22 mouse cellular contexts compared by ENCODE assay signal in genomic region chr2:181577126-181577525, GRCm38 (mm10). TPM values are rescaled to one million over a fixed set of nuclear protein-coding genes. Genes with fewer than 3 reads are reported as not detected.
DNase-seq lines count a peak whose midpoint lies in the region; ATAC-seq and TF ChIP-seq lines count a peak whose summit lies in the region.
"Had no signal": no experiment of that assay in that cellular context is flagged by ENCODE, and none has a peak within 500 bp of the region (broad histone marks: within the 10 kb centered on the region; RNA-seq: fewer than 3 reads in every experiment).

No protein-coding gene starts in this region.

- no peak overlapping the region for H3K9ac ChIP-seq in midbrain, postnatal 0 days (replicated peaks; ENCODE audit: low read length, poor library complexity, severe bottlenecking)
- H3K9ac ChIP-seq in midbrain, embryonic 11.5 days (ENCODE audit: low read length): no peak overlapping the region
- H3K9ac ChIP-seq in liver, embryonic 16.5 days (ENCODE audit: low read depth, low read length): no peak overlapping the region
- H3K9ac ChIP-seq: embryonic facial prominence, embryonic 12.5 days; forebrain, embryonic 12.5 days; limb, embryonic 12.5 days; midbrain, embryonic 13.5 days had no signal

- no peaks in the 10 kb centered on the region for H3K27me3 ChIP-seq in midbrain, postnatal 0 days (ENCODE audit: insufficient read depth, low read length)
- H3K27me3 ChIP-seq in midbrain, embryonic 11.5 days (ENCODE audit: control insufficient read depth, insufficient read depth, low read length): no peaks in the 10 kb centered on the region
- no peaks in the 10 kb centered on the region for H3K27me3 ChIP-seq in liver, embryonic 16.5 days (ENCODE audit: control insufficient read depth, insufficient read depth, low read depth, low read length)
- H3K27me3 ChIP-seq: embryonic facial prominence, embryonic 12.5 days; forebrain, embryonic 12.5 days; heart, embryonic 13.5 days; limb, embryonic 12.5 days; midbrain, embryonic 13.5 days had no signal

- no peaks in the 10 kb centered on the region for H3K9me3 ChIP-seq in midbrain, postnatal 0 days (ENCODE audit: low read length)
- no peaks in the 10 kb centered on the region for H3K9me3 ChIP-seq in midbrain, embryonic 11.5 days (ENCODE audit: control insufficient read depth, low read length)
- H3K9me3 ChIP-seq in liver, embryonic 16.5 days (replicated peaks; ENCODE audit: control insufficient read depth, low read length): no peaks in the 10 kb centered on the region
- H3K9me3 ChIP-seq: embryonic facial prominence, embryonic 12.5 days; forebrain, embryonic 12.5 days; heart, embryonic 13.5 days; limb, embryonic 12.5 days; midbrain, embryonic 13.5 days had no signal

- H3K27ac ChIP-seq in gastrocnemius, adult 2 months: peak overlapping the region; percentile 96
- no peak overlapping the region for H3K27ac ChIP-seq in midbrain, postnatal 0 days (ENCODE audit: low read depth, low read length)
- no peak overlapping the region for H3K27ac ChIP-seq in midbrain, embryonic 11.5 days (ENCODE audit: low read depth, low read length)
- peak overlapping the region; percentile 57 for H3K27ac ChIP-seq in liver, embryonic 16.5 days (ENCODE audit: low read length)
- H3K27ac ChIP-seq: embryonic facial prominence, embryonic 12.5 days; forebrain, embryonic 12.5 days; limb, embryonic 12.5 days; midbrain, embryonic 13.5 days had no signal

- peak overlapping the region; percentile 72 for H3K4me3 ChIP-seq in gastrocnemius, adult 2 months
- no peak overlapping the region for H3K4me3 ChIP-seq in midbrain, postnatal 0 days (ENCODE audit: low read depth, low read length)
- no peak overlapping the region for H3K4me3 ChIP-seq in midbrain, embryonic 11.5 days (ENCODE audit: low read depth, low read length)
- H3K4me3 ChIP-seq in liver, embryonic 16.5 days (ENCODE audit: low read depth, low read length): no peak overlapping the region
- H3K4me3 ChIP-seq: embryonic facial prominence, embryonic 12.5 days; forebrain, embryonic 12.5 days; heart, embryonic 13.5 days; limb, embryonic 12.5 days; midbrain, embryonic 13.5 days had no signal

- ATAC-seq in midbrain, postnatal 0 days (ENCODE audit: low FRiP score): no peak
- ATAC-seq in midbrain, embryonic 11.5 days (ENCODE audit: low FRiP score): no peak
- no peak for ATAC-seq in liver, embryonic 16.5 days (ENCODE audit: low read depth)
- ATAC-seq: hindbrain, embryonic 16.5 days; intestine, embryonic 16.5 days; midbrain, embryonic 13.5 days had no signal

- H3K4me1 ChIP-seq in midbrain, postnatal 0 days (ENCODE audit: insufficient read depth, low read length): peaks cover 7% of the 10 kb centered on the region; the same call in 1 of the 2 replicates
- H3K4me1 ChIP-seq in midbrain, embryonic 11.5 days (ENCODE audit: control insufficient read depth, insufficient read depth, low read length): peaks cover 6% of the 10 kb centered on the region
- H3K4me1 ChIP-seq in liver, embryonic 16.5 days (ENCODE audit: control insufficient read depth, low read depth, low read length): peaks cover 56% of the 10 kb centered on the region

- peaks cover 14% of the 10 kb centered on the region for H3K36me3 ChIP-seq in midbrain, postnatal 0 days (ENCODE audit: insufficient read depth, low read length)
- no peaks in the 10 kb centered on the region for H3K36me3 ChIP-seq in midbrain, embryonic 11.5 days (ENCODE audit: control insufficient read depth, insufficient read depth, low read length)
- H3K36me3 ChIP-seq in liver, embryonic 16.5 days (ENCODE audit: control insufficient read depth, insufficient read depth): no peaks in the 10 kb centered on the region; the same call in 1 of the 2 replicates

- intact Hi-C loops in gastrocnemius, adult 2 months (cut with DNase I): loop anchor here (5.0 kb wide), 1 partner anchor 185 kb away; no protein-coding TSS in a partner anchor
- intact Hi-C loops in gastrocnemius, postnatal 36 days (cut with DNase I): no loop called here

- no peak overlapping the region for H3K4me2 ChIP-seq in midbrain, postnatal 0 days (ENCODE audit: low read depth, low read length, poor library complexity, severe bottlenecking)
- H3K4me2 ChIP-seq in midbrain, embryonic 11.5 days: no peak overlapping the region
- H3K4me2 ChIP-seq in liver, embryonic 16.5 days (ENCODE audit: low read depth, low read length): peak overlapping the region; percentile 33
- H3K4me2 ChIP-seq: embryonic facial prominence, embryonic 12.5 days; forebrain, embryonic 12.5 days; limb, embryonic 12.5 days; midbrain, embryonic 13.5 days had no signal

- WGBS in midbrain, postnatal 0 days: 75% methylated on average over 2 of the region's 2 CpGs
- 83% methylated on average over 2 of the region's 2 CpGs for WGBS in midbrain, embryonic 11.5 days
- WGBS in liver, embryonic 16.5 days (ENCODE audit: insufficient replicate concordance): 50% methylated on average over 2 of the region's 2 CpGs

- TF ChIP-seq CTCF in gastrocnemius, adult 2 months (IDR thresholded peaks at IDR 0.05): no peak
- no peak for TF ChIP-seq CTCF in midbrain, postnatal 0 days (IDR thresholded peaks at IDR 0.05)

- peak; percentile 1 for DNase-seq in adrenal gland, postnatal 10 days
- no peak for DNase-seq in adrenal gland, postnatal 14 days
- DNase-seq in gastrocnemius, adult 2 months: no peak
- DNase-seq in gastrocnemius, postnatal 36 days: no peak
- peak; percentile 26 for DNase-seq in midbrain, postnatal 0 days (ENCODE audit: low spot score)
- no peak for DNase-seq in midbrain, embryonic 11.5 days (ENCODE audit: low spot score, missing footprints)
- DNase-seq in frontal cortex, postnatal 10 days (ENCODE audit: low spot score in 2 of 2): no peak
- DNase-seq: heart, adult 18-20 months; heart, postnatal 14 days; kidney, adult 9 months; kidney, postnatal 14 days; lung, adult 2 months; lung, postnatal 14 days; thymus, postnatal 25 days had no signal

RNA-seq across cellular contexts. Expression of gene Uckl1, which starts 7.6 kb away (rescaled TPM):
- total RNA-seq in adrenal gland, postnatal 10 days (2021): 10 to 100 TPM; 55.1 to 86.5 TPM
- total RNA-seq in adrenal gland, postnatal 14 days (2021): 68.8 and 77.5 TPM in 2 replicates
- total RNA-seq in gastrocnemius, adult 2 months (2021): 10 to 100 TPM; 26.1 to 29.1 TPM
- 10 to 100 TPM; 24.8 to 27.3 TPM for total RNA-seq in gastrocnemius, postnatal 36 days (2021)
- 49.8 and 63.9 TPM in 2 replicates for total RNA-seq in midbrain, postnatal 0 days (2014; rRNA removed)
- 45.2 and 52.7 TPM in 2 replicates for polyA plus RNA-seq in midbrain, postnatal 0 days (2015; fragmentation: Nextera tagmentation; extraction: Ambion mirVana)
- polyA plus RNA-seq in midbrain, embryonic 11.5 days (2014; fragmentation: Nextera tagmentation; extraction: Ambion mirVana): 46.4 and 50.2 TPM in 2 replicates
- polyA plus RNA-seq in liver, embryonic 16.5 days (2015; fragmentation: Nextera tagmentation; extraction: Ambion mirVana): 21.0 and 23.6 TPM in 2 replicates

RNA-seq across cellular contexts. Expression of gene Prpf6, which starts 14.5 kb away (rescaled TPM):
- total RNA-seq in adrenal gland, postnatal 10 days (2021): 10 to 100 TPM; 51.4 to 58.3 TPM
- total RNA-seq in adrenal gland, postnatal 14 days (2021): 59.4 and 60.0 TPM in 2 replicates
- 10 to 100 TPM; 31.1 to 36.5 TPM for total RNA-seq in gastrocnemius, adult 2 months (2021)
- 10 to 100 TPM; 23.0 to 29.8 TPM for total RNA-seq in gastrocnemius, postnatal 36 days (2021)
- 34.4 and 39.3 TPM in 2 replicates for total RNA-seq in midbrain, postnatal 0 days (2014; rRNA removed)
- 40.5 and 40.6 TPM in 2 replicates for polyA plus RNA-seq in midbrain, postnatal 0 days (2015; fragmentation: Nextera tagmentation; extraction: Ambion mirVana)
- 77.0 and 82.6 TPM in 2 replicates for polyA plus RNA-seq in midbrain, embryonic 11.5 days (2014; fragmentation: Nextera tagmentation; extraction: Ambion mirVana)
- polyA plus RNA-seq in liver, embryonic 16.5 days (2015; fragmentation: Nextera tagmentation; extraction: Ambion mirVana): 24.2 and 25.0 TPM in 2 replicates

RNA-seq across cellular contexts. Expression of gene Zfp512b, which starts 15.5 kb away (rescaled TPM):
- 10 to 100 TPM; 52.5 to 92.4 TPM for total RNA-seq in adrenal gland, postnatal 10 days (2021)
- 57.3 and 67.7 TPM in 2 replicates for total RNA-seq in adrenal gland, postnatal 14 days (2021)
- total RNA-seq in gastrocnemius, adult 2 months (2021): 10 to 100 TPM; 17.6 to 20.3 TPM
- 10 to 100 TPM; 15.3 to 19.7 TPM for total RNA-seq in gastrocnemius, postnatal 36 days (2021)
- total RNA-seq in midbrain, postnatal 0 days (2014; rRNA removed): 60.0 and 85.1 TPM in 2 replicates
- polyA plus RNA-seq in midbrain, postnatal 0 days (2015; fragmentation: Nextera tagmentation; extraction: Ambion mirVana): 81.1 and 99.7 TPM in 2 replicates
- 24.6 and 27.0 TPM in 2 replicates for polyA plus RNA-seq in midbrain, embryonic 11.5 days (2014; fragmentation: Nextera tagmentation; extraction: Ambion mirVana)
- 6.2 and 7.6 TPM in 2 replicates for polyA plus RNA-seq in liver, embryonic 16.5 days (2015; fragmentation: Nextera tagmentation; extraction: Ambion mirVana)

RNA-seq across cellular contexts. Expression of gene Samd10, which starts 21.9 kb away (rescaled TPM):
- 10 to 100 TPM in 1 of 2 experiments, 1 to 10 TPM in 1; 10.0 to 11.7 TPM for total RNA-seq in adrenal gland, postnatal 10 days (2021)
- total RNA-seq in adrenal gland, postnatal 14 days (2021): 8.5 and 11.8 TPM in 2 replicates
- total RNA-seq in gastrocnemius, adult 2 months (2021): 1 to 10 TPM; 1.5 to 1.7 TPM
- total RNA-seq in gastrocnemius, postnatal 36 days (2021): 1 to 10 TPM in 1 of 2 experiments, under 1 TPM in 1; 0.69 to 1.0 TPM
- 140 and 142 TPM in 2 replicates for total RNA-seq in midbrain, postnatal 0 days (2014; rRNA removed)
- polyA plus RNA-seq in midbrain, postnatal 0 days (2015; fragmentation: Nextera tagmentation; extraction: Ambion mirVana): 174 and 179 TPM in 2 replicates
- 63.4 and 64.4 TPM in 2 replicates for polyA plus RNA-seq in midbrain, embryonic 11.5 days (2014; fragmentation: Nextera tagmentation; extraction: Ambion mirVana)
- 1.7 and 2.3 TPM in 2 replicates for polyA plus RNA-seq in liver, embryonic 16.5 days (2015; fragmentation: Nextera tagmentation; extraction: Ambion mirVana)

RNA-seq across cellular contexts. Expression of gene Dnajc5, which starts 56.8 kb away (rescaled TPM):
- 10 to 100 TPM; 89.0 to 91.5 TPM for total RNA-seq in adrenal gland, postnatal 10 days (2021)
- 77.3 and 89.9 TPM in 2 replicates for total RNA-seq in adrenal gland, postnatal 14 days (2021)
- 10 to 100 TPM; 43.7 to 46.6 TPM for total RNA-seq in gastrocnemius, adult 2 months (2021)
- total RNA-seq in gastrocnemius, postnatal 36 days (2021): 10 to 100 TPM; 43.3 to 43.9 TPM
- 416 and 487 TPM in 2 replicates for total RNA-seq in midbrain, postnatal 0 days (2014; rRNA removed)
- 303 and 316 TPM in 2 replicates for polyA plus RNA-seq in midbrain, postnatal 0 days (2015; fragmentation: Nextera tagmentation; extraction: Ambion mirVana)
- polyA plus RNA-seq in midbrain, embryonic 11.5 days (2014; fragmentation: Nextera tagmentation; extraction: Ambion mirVana): 93.6 and 102 TPM in 2 replicates
- polyA plus RNA-seq in liver, embryonic 16.5 days (2015; fragmentation: Nextera tagmentation; extraction: Ambion mirVana): 26.4 and 27.3 TPM in 2 replicates

Comparison
In these comparisons a context has a peak if more than half of its experiments do, and no peak if none do; other contexts are left out.
1. DNase-seq: peak in adrenal gland, postnatal 10 days (single experiment) and midbrain, postnatal 0 days (single experiment); none in adrenal gland, postnatal 14 days (single experiment), gastrocnemius, adult 2 months (single experiment), gastrocnemius, postnatal 36 days (0 of 2), midbrain, embryonic 11.5 days (single experiment) and frontal cortex, postnatal 10 days (0 of 2).
2. H3K27ac ChIP-seq: peak in gastrocnemius, adult 2 months (single experiment) and liver, embryonic 16.5 days (single experiment); none in midbrain, postnatal 0 days (single experiment) and midbrain, embryonic 11.5 days (single experiment).